Mouse (Mus musculus): ENCODE data around the gene Dis3l2. TPM values are rescaled to one million over a fixed set of nuclear protein-coding genes. Genes with fewer than 3 reads are reported as not detected.

Dis3l2 gene
- polyA plus RNA-seq, 1 experiment from 2014 or later: 25.0 TPM

GRCm38 (mm10) chr1:86736414-86736813 lies 32.8 kb downstream of the Dis3l2 start:
- 92% methylated on average over 1 of the region's 1 CpGs for WGBS
- Histone ChIP-seq H3K27me3 (no peaks in the 10 kb centered on the region), H3K27ac (no peak overlapping the region), H3K9ac (no peak overlapping the region), H3K4me1 (no peaks in the 10 kb centered on the region), H3K9me3 (no peaks in the 10 kb centered on the region), H3K4me3 (no peak overlapping the region), H3K4me2 (no peak overlapping the region), H3K36me3 (no peaks in the 10 kb centered on the region)
- no peak for ATAC-seq (ENCODE audit: insufficient number of reproducible peaks, low FRiP score, low TSS enrichment, low read depth)

- no peak overlapping the region for H3K4me2 ChIP-seq
These were observed 39.3 kb downstream of the Dis3l2 start for GRCm38 (mm10) chr1:86742896-86743295.

DNA sequence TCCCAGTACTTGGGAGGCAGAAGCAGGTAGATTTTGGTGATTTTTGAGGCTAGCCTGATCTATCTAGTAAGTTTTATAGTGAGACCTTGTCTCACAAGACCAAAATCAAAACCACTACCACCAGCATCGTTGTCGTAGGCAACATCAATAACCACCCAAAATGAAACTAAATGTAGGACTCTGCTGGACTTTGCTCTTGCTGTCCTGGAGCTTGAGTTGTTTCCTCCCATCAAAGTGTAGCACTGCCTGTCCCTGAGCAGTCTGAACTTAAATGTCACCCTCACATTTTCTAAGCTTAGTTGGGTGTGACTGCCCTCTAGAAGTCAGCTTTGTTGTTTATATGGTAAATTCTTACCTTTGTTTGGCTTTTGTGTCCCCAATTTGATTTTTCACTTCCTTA lies 43.4 kb downstream of the Dis3l2 start:
- H3K27me3 ChIP-seq: no peaks in the 10 kb centered on the region
- WGBS: 92% methylated on average over 2 of the region's 2 CpGs
- no peak for ATAC-seq (ENCODE audit: insufficient number of reproducible peaks, low FRiP score, low TSS enrichment, low read depth)
- H3K9ac ChIP-seq: no peak overlapping the region
- H3K4me1 ChIP-seq: no peaks in the 10 kb centered on the region
- H3K36me3 ChIP-seq: peaks cover 20% of the 10 kb centered on the region; the same call in 1 of the 2 replicates
- no peaks in the 10 kb centered on the region for H3K9me3 ChIP-seq
- H3K4me3 ChIP-seq: no peak overlapping the region
- H3K4me2 ChIP-seq: no peak overlapping the region
- no peak overlapping the region for H3K27ac ChIP-seq

More at GRCm38 (mm10) chr1:86742896-86743295, 39.3 kb downstream of the Dis3l2 start:
- peaks cover 20% of the 10 kb centered on the region; the same call in 1 of the 2 replicates for H3K36me3 ChIP-seq
- ATAC-seq (ENCODE audit: insufficient number of reproducible peaks, low FRiP score, low TSS enrichment, low read depth): no peak
- H3K9ac ChIP-seq: no peak overlapping the region
- no peaks in the 10 kb centered on the region for H3K9me3 ChIP-seq
- H3K27me3 ChIP-seq: no peaks in the 10 kb centered on the region
- H3K27ac ChIP-seq: no peak overlapping the region
- H3K4me3 ChIP-seq: no peak overlapping the region
- WGBS: 56% methylated on average over 3 of the region's 3 CpGs
- H3K4me1 ChIP-seq: no peaks in the 10 kb centered on the region

DNA sequence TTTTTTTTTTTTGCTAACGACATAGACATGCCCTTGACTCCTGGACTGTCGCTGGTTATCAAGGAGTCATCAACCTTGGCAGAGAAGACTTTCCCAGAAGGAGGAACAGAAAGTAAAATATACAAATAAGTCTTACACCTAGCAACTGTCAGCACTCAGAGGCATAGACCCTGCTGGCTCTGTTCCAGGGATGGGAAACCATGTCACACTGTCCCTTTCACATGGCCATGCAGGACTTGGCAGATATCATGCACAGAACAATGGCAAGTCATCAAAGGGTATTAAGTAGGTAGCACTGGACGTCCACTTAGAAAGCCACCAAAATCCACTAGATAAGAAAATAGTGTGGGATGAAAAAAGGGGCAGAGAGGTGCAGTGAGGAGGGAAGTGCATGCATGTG lies 46.5 kb downstream of the Dis3l2 start:
- Histone ChIP-seq H3K4me2 (no peak overlapping the region), H3K4me3 (no peak overlapping the region), H3K27me3 (no peaks in the 10 kb centered on the region), H3K27ac (no peak overlapping the region), H3K9me3 (no peaks in the 10 kb centered on the region), H3K9ac (no peak overlapping the region), H3K36me3 (peaks cover 14% of the 10 kb centered on the region; the same call in 1 of the 2 replicates), H3K4me1 (no peaks in the 10 kb centered on the region)
- no peak for ATAC-seq (ENCODE audit: insufficient number of reproducible peaks, low FRiP score, low TSS enrichment, low read depth)
- 84% methylated on average over 3 of the region's 3 CpGs for WGBS

DNA sequence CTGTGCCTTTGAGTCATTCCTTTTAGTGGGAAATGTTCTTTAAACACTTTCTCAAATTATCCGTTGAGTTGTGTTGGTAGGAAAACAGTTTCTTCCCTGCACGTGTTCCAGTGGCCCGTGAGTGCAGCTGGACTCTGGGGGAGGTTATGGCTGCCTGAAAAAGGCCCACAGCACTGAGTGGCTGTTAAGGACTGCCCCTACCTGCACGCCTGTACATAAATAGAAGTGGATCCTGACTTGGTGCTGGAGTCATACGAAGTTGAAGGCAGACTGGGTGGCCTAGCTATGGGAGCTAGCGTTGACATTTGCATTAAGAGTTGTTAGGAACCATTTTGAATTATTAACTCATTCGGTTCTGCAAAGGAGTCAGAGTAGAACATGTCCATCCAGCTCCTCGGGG lies 49.8 kb downstream of the Dis3l2 start:
- WGBS: 65% methylated on average over 8 of the region's 8 CpGs

GRCm38 (mm10) chr1:86754335-86754734 lies 50.7 kb downstream of the Dis3l2 start:
- Histone ChIP-seq H3K4me3 (no peak overlapping the region), H3K9me3 (no peaks in the 10 kb centered on the region), H3K27me3 (no peaks in the 10 kb centered on the region), H3K4me1 (no peaks in the 10 kb centered on the region), H3K9ac (no peak overlapping the region), H3K36me3 (no peaks in the 10 kb centered on the region; the same call in 1 of the 2 replicates), H3K4me2 (no peak overlapping the region), H3K27ac (no peak overlapping the region)
- no peak for ATAC-seq (ENCODE audit: insufficient number of reproducible peaks, low FRiP score, low TSS enrichment, low read depth)
- 44% methylated on average over 3 of the region's 3 CpGs for WGBS

More for the DNA sequence above, 49.8 kb downstream of the Dis3l2 start:
- Histone ChIP-seq H3K4me1 (no peaks in the 10 kb centered on the region), H3K4me3 (no peak overlapping the region), H3K9ac (no peak overlapping the region), H3K9me3 (no peaks in the 10 kb centered on the region), H3K27ac (no peak overlapping the region), H3K27me3 (no peaks in the 10 kb centered on the region), H3K4me2 (no peak overlapping the region), H3K36me3 (no peaks in the 10 kb centered on the region; the same call in 1 of the 2 replicates)
- ATAC-seq (ENCODE audit: insufficient number of reproducible peaks, low FRiP score, low TSS enrichment, low read depth): no peak

GRCm38 (mm10) chr1:86758091-86758490 lies 54.5 kb downstream of the Dis3l2 start:
- ATAC-seq (ENCODE audit: insufficient number of reproducible peaks, low FRiP score, low TSS enrichment, low read depth): 0 out of 2 replicates have a peak, but pooled peaks have one; percentile 48
- Histone ChIP-seq H3K9me3 (no peaks in the 10 kb centered on the region), H3K27me3 (no peaks in the 10 kb centered on the region), H3K4me1 (no peaks in the 10 kb centered on the region), H3K9ac (no peak overlapping the region), H3K36me3 (0 out of 2 replicates have a peak, but pooled peaks cover 3% of the 10 kb centered on the region), H3K4me2 (no peak overlapping the region), H3K4me3 (no peak overlapping the region), H3K27ac (no peak overlapping the region)
- 68% methylated on average over 6 of the region's 6 CpGs for WGBS

- H3K27me3 ChIP-seq: no peaks in the 10 kb centered on the region
- H3K4me1 ChIP-seq: no peaks in the 10 kb centered on the region
- 92% methylated on average over 6 of the region's 6 CpGs for WGBS
- no peak for ATAC-seq (ENCODE audit: insufficient number of reproducible peaks, low FRiP score, low TSS enrichment, low read depth)
- H3K36me3 ChIP-seq: peaks cover 10% of the 10 kb centered on the region
- no peak overlapping the region for H3K9ac ChIP-seq
- H3K27ac ChIP-seq: no peak overlapping the region
- H3K9me3 ChIP-seq: no peaks in the 10 kb centered on the region
- no peak overlapping the region for H3K4me2 ChIP-seq
- H3K4me3 ChIP-seq: no peak overlapping the region
These were observed 58.6 kb downstream of the Dis3l2 start for GRCm38 (mm10) chr1:86762161-86762560.

DNA sequence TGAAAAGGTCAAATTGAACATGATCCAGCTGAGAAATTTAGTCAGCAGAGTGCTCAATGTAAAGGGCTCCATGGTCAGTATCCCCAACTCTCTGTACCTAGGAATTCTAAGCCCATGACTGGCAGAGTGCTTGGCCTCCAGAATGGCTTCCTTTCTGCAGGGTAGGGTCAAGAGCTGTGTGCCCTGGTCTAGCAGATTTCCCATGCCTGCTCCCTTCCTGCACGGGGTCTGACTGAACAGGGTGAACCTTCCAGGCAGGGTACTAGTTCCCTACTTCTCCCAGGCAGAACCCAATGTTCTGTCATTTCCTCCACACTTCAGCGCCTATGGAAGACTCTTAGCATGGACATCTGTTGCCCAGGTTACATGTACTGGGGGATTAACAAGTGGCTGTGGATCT lies 97.6 kb downstream of the Dis3l2 start:
- no peak for ATAC-seq (ENCODE audit: insufficient number of reproducible peaks, low FRiP score, low TSS enrichment, low read depth)
- no peaks in the 10 kb centered on the region for H3K36me3 ChIP-seq
- no peak overlapping the region for H3K27ac ChIP-seq
- no peaks in the 10 kb centered on the region for H3K4me1 ChIP-seq
- no peaks in the 10 kb centered on the region for H3K27me3 ChIP-seq
- WGBS: 93% methylated on average over 2 of the region's 2 CpGs
- H3K4me3 ChIP-seq: no peak overlapping the region
- H3K9me3 ChIP-seq: no peaks in the 10 kb centered on the region
- no peak overlapping the region for H3K9ac ChIP-seq
- no peak overlapping the region for H3K4me2 ChIP-seq

DNA sequence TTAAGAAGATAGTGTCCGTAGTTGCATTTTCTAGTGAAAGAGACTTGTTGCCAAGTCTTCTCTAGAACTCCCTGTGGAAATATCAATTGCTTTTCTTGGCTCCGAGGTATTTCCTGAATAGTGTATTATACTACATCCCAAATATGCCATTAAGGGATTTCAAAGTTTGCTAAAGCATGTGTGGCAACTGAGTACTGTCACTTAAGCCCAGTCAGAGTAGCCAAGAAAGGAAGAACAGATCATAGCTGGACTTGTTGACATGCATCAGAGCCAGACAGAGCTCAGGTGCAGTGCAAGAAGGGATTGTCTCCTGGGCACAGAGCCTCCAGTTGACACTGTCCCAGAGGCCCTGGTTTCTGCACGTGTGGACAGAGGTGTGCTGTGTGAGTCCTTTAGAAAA lies 108.1 kb downstream of the Dis3l2 start:
- Histone ChIP-seq H3K27me3 (no peaks in the 10 kb centered on the region), H3K4me1 (no peaks in the 10 kb centered on the region), H3K27ac (no peak overlapping the region), H3K36me3 (no peaks in the 10 kb centered on the region), H3K4me3 (no peak overlapping the region), H3K4me2 (no peak overlapping the region), H3K9me3 (no peaks in the 10 kb centered on the region), H3K9ac (no peak overlapping the region)
- WGBS: 43% methylated on average over 3 of the region's 3 CpGs
- no peak for ATAC-seq (ENCODE audit: insufficient number of reproducible peaks, low FRiP score, low TSS enrichment, low read depth)

DNA sequence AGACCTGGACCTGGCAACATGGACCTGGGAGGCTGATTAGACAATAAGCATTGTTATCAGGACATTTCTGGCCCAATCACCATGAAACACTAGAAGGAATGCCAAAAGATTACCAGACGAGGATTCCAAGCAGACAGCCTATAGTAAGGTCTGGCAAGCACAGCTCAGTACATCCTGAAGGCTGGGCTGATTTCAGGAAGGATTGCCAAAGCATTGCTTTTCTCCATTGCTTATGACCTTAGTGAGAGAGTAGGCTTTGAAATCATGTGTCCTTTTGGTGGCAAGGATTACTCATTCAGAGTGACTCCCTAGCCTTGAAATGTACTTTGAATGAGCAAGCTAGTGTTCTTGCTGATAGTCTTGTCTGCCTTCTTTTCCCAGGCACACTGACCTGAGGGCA lies 118.7 kb downstream of the Dis3l2 start:
- no peak overlapping the region for H3K9ac ChIP-seq
- H3K27ac ChIP-seq: no peak overlapping the region
- H3K4me2 ChIP-seq: no peak overlapping the region
- H3K36me3 ChIP-seq: no peaks in the 10 kb centered on the region
- no peaks in the 10 kb centered on the region for H3K4me1 ChIP-seq
- no peak overlapping the region for H3K4me3 ChIP-seq
- WGBS: 53% methylated on average over 1 of the region's 1 CpGs
- H3K9me3 ChIP-seq: no peaks in the 10 kb centered on the region
- H3K27me3 ChIP-seq: no peaks in the 10 kb centered on the region
- ATAC-seq (ENCODE audit: insufficient number of reproducible peaks, low FRiP score, low TSS enrichment, low read depth): no peak

GRCm38 (mm10) chr1:86834351-86834987 lies 130.9 kb downstream of the Dis3l2 start:
- Histone ChIP-seq H3K36me3 (no peaks in the 10 kb centered on the region), H3K4me3 (no peak overlapping the region), H3K9me3 (no peaks in the 10 kb centered on the region), H3K27ac (peak overlapping the region; percentile 34; the same call in 1 of the 2 replicates), H3K4me2 (no peak overlapping the region), H3K9ac (no peak overlapping the region), H3K27me3 (no peaks in the 10 kb centered on the region), H3K4me1 (peaks cover 3% of the 10 kb centered on the region; the same call in 1 of the 2 replicates)
- WGBS: 47% methylated on average over 2 of the region's 2 CpGs
- no peak; the same call in 1 of the 2 replicates for ATAC-seq (ENCODE audit: insufficient number of reproducible peaks, low FRiP score, low TSS enrichment, low read depth)

Measured in limb, embryonic 15.5 days (tissue).